Mouse (Mus musculus) liver, embryonic 14.5 days (tissue): ENCODE measurements around the gene Cep68.

Experiments used
- CTCF ChIP-seq: IDR thresholded peaks from 2 replicates; pipeline ENCODE4 v1.5.1; 2016; ENCODE audit warnings: antibody characterized with exemption, low read depth, control low read depth
- EP300 ChIP-seq: IDR thresholded peaks from 2 replicates; pipeline ENCODE4 v1.6.1; 2016; ENCODE audit warnings: antibody characterized with exemption, low read depth

- TF ChIP-seq CTCF: peak; percentile 15; the same call in 1 of the 2 replicates
- no peak for TF ChIP-seq EP300
Measured at GRCm38 (mm10) chr11:20249296-20250110, at the start of gene Cep68.
